Mouse (Mus musculus): Measurements from ENCODE around the gene Kcna5. TPM values are rescaled to one million over a fixed set of nuclear protein-coding genes. Genes with fewer than 3 reads are reported as not detected.

Kcna5 gene
- polyA plus RNA-seq, 1 experiment from 2014 or later = 4.8 TPM

Other genes starting within 250 kb of the Kcna5 start
- 0.29 and 0.36 TPM in 2 replicates for gene Kcna1, start 111.0 kb upstream of the Kcna5 start, polyA plus RNA-seq (2015; fragmentation: Nextera tagmentation; extraction: Ambion mirVana)
- gene Kcna6, start 205.3 kb upstream of the Kcna5 start, polyA plus RNA-seq (2015; fragmentation: Nextera tagmentation; extraction: Ambion mirVana) = 3.1 and 3.5 TPM in 2 replicates